Mouse (Mus musculus): Measurements from ENCODE around the gene Fam83e.

DNA sequence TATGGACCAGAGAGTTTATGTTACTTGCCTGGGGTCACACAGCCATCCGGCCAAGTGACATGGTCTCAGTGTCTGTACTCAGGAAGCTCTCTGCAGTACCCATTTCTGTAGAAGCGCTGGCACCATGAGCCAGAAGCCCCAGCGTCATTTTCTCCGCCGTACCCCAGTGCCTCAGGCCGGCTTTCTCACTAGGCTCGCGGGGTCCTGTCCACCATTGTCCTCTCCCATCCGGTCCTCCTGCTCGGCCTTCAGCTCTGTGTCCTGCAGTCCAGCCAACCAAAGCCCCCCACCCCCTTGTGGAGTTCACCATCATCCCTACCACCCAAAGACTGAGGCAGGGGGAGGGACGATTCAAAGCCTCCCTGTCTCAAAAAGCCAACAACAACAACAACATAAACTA, 19.4 kb upstream of the Fam83e start:
- TF ChIP-seq CTCF (IDR thresholded peaks at IDR 0.05; ENCODE audit: low read depth, low read length) (no peak), POLR2A (IDR thresholded peaks at IDR 0.05; ENCODE audit: insufficient read depth, low read length) (no peak)
